Mouse (Mus musculus): ENCODE results near the gene Mrpl38.
"Not testable (repeated sequence)": the region's sequence is repeated elsewhere in the genome, so short reads cannot be mapped to it uniquely, and the experiment has no call there.

Gene Mrpl38

DNA sequence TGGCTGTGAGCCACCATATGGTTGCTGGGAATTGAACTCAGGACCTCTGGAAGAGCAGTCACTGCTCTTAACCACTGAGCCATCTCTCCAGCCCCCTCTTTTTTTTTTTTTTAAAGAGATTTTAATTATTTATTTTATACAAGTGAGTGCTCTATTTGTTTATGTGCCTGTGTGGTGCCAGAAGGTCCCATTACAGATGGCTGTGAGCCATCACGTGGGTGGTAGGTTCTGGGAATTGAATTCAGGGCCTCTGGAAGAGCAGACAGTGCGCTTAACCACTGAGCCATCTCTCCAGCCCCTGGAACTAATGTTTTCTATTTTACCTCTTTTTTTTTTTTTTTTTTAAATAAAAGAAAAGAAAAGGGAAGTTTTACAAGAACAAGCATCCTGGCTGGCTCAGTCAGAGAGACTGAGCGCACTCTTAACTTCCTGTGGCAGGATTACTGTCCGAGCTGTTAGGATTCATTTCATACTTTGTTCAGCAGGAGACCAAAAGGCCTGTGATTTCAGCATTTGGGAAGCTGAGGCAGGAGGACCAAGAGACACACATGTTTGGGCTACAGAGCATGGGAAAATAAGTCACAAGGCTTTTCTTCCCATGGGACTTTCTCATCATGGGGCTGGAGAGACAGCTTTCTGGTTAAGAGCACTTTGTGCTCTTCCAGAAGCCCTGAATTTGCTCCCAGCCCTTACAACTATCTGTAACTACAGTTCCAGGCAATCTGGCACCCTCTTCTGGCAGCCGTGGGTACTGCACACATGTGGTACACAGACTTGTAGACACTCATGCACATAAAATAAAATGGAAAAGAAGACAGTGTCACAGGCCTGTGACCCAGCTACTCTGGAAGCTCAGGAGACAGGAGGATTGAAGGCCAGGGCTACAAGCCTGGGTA is 42.2 kb downstream of the Mrpl38 start:
- intact Hi-C loops (cut with DNase I) = loop anchor here (5.0 kb wide), 1 partner anchor 36 kb away; the partner anchor contains the start of gene Trim65

DNA sequence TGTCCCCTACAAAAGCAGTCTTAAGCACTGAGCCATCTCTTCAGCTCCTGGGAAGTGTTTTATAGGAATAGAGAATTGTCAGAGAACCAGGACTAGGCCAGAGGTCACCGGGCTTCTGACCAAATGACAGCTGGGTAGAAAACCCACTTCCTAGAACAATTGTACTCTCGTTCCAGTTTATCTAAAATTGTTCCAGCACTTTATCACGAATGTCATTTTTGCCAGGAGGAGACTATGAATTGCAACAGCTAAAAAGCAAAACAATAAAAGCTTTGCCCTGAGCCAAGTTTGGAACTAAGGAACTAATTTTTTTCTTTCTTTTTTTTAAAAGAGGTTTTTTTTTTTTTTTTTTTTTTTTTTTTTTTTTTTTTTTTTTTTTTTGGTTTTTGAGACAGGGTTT is 43.1 kb downstream of the Mrpl38 start:
- intact Hi-C loops (cut with DNase I) = loop anchor here (5.0 kb wide), 1 partner anchor 37 kb away; the partner anchor contains the start of gene Trim65

DNA sequence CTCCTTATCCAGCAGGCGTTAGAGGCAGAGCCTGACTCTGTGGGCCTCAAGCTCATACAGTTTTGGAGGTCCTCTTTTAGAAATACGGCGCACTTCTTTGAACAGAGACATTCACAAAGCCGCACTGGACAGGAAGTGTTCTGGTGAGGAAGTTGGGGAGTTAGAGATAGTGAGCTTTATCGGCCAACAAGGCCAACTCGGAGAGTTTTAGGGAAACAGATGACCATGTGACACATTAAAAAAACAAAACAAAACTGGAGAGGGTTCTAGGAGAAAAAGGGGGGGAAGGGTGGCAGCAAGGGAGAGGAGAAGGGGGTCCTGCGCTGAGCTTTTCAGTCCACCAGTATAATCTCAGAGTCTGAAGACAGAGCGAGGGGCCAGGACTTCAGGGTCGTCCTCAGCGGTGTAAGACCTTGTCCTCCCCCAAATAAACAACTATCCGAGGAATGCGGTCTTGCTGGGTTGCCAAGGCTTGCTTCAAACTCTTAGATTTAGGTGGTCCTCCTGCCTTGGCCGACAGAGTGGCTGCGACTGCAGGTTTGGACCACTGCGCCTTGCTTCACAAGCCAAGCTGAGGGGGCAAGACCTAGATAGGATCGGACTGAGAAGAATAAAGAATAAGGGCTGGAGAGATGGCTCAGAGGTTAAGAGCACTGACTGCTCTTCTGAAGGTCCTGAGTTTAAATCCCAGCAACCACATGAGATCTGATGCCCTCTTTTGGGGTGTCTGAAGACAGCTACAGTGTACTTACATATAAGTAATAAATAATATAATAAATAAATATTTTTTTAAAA is 44.7 kb downstream of the Mrpl38 start:
- intact Hi-C loops (cut with DNase I) = no loop called here

DNA sequence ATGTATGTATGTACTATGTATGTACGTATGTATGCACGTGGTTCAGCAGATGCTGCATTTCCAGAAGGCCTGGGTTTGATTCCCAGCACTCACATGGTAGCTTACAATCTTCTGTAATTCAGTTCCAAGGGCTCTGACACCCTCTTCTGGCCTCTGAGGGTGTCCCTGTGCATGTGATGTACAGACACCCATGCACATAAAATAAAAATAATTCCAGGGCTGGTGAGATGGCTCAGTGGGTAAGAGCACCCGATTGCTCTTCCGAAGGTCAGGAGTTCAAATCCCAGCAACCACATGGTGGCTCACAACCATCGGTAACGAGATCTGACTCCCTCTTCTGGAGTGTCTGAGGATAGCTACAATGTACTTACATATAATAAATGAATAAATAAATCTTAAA is 45.7 kb downstream of the Mrpl38 start:
- intact Hi-C loops (cut with DNase I) = not testable (repeated sequence)

DNA sequence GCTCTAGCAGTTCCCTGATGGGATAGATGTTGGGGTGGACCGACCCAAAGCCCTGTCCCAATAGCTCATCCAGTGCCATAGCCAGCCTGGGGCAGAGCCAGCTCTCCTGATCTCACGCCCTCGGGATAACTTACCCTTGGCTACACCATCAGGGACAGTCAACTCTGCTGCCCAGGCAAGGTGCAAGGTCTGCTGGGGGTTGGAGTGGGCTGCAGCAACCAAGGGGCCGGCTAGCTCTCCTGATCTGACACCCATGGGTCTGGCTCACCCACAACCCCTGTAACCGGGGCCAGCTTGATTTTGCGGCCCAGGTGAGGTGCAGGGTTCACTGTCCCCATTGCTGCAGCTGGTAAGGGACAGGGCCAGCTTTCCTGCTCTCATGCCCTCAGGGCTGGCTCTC is 47.1 kb downstream of the Mrpl38 start:
- intact Hi-C loops (cut with DNase I) = no loop called here

DNA sequence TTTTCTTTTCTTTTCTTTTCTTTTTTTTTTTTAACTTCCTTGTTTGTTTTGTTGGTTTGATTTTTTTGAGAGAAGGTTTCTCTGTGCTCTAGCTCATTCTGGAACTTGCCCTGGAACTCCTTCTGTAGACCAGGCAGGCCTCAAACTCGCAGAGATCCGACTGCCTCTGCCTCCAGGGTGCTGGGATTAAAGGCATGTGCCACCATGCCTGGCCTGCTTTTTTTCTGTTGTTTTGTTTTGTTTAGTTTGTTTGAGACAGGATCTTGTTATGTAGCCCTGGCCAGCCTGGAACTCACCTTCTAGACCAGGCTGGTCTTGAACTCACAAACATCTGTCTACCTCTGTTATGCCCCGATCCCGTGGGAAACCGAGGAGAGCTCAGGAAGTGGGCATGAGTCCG is 49.1 kb downstream of the Mrpl38 start:
- intact Hi-C loops (cut with DNase I) = loop anchor here (5.0 kb wide), 1 partner anchor 38 kb away; the partner anchor contains the start of gene Trim47

DNA sequence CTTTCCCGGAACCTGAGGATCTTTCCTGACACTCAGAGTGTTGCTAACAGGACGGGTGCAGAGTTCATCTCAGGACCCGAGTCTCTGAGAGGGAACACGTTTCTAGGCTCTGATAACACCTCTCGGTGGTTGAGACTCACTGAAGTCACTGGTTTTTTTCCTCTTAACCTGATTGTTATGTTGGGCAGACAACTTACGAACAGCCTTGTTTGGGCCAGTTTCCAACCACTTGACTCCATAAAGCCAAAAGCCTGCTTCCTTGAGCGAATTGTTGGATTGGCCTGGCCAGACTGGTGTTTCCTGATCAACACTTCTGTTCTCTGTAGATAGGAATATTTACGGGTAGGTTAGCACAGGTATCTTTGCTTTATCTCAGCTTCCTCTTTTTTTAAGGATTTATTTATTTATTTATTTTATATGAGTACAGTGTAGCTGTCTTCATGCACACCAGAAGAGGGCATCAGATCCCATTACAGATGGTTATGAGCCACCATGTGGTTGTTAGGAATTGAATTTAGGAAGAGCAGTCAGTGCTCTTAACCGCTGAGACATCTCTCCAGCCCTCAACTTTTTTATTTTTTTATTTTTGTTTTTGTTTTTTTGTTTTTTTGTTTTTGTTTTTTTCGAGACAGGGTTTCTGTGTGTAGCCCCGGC is 49.8 kb downstream of the Mrpl38 start:
- intact Hi-C loops (cut with DNase I) = loop anchor here (5.0 kb wide), 1 partner anchor 38 kb away; the partner anchor contains the start of gene Trim47

DNA sequence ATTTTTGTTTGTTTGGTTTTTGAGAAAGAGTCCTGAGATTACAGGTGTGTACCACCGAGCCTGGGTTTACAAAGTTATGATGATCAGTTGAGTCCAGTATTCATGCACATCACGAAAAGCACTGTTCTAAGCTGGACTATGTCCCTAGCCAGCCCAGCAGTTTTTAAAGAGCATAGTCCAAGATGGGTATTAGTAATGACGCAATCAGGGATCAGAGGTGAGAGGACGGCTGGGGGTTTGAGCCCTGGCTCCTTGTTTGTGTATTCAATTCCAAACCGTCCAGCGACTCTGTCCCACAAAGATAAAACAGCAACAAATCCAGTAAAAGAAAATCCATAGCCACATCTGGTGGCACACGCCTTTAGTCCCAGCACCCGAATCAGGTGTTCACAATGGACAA is 50.5 kb downstream of the Mrpl38 start:
- intact Hi-C loops (cut with DNase I) = loop anchor here (5.0 kb wide), 1 partner anchor 39 kb away; the partner anchor contains the start of gene Trim47

DNA sequence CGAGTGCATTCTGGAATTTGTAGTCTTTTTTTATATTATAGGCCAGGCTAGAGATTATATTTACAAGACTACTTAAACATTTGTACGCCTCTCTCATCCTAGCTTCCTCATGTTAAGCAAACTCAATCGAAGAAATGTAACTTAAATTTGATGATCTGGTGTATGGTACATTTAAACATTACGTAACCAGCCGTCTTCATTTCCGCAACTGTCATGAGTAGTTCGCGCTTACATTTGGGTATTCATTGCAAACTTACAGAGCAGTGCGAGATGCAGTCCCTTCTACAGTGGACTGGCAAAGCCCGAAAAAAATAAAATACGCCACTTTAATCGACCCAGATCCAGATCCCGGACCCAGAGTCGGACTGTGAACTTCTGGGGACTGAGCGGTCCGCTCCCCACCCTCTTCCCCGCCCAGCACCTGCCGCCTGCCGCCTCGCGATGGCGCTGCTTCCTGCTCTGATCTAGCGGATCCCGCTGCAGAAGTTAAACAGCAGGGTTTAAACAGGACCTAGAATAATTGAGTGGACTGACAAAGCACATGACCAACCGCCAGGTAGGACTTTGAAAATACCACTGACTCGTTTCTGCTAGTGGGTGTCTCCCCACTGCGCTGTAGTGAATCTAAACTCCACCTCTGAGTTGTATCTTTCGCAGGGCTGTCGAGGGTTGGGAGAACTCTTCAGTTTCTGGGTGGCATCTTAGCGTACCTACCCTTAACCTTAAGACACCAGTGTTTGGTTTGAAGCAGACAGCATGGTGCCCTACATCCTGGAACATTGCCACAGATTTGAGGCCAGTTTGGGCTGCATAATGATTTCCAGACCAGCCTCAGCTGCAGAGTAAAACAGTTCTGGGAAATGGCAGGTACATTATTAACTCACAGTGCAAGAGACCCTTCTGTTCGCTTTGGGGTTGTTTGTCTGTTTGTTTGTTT is 51.2 kb downstream of the Mrpl38 start:
- intact Hi-C loops (cut with DNase I) = loop anchor here (5.0 kb wide), 1 partner anchor 40 kb away; the partner anchor contains the start of gene Trim47

DNA sequence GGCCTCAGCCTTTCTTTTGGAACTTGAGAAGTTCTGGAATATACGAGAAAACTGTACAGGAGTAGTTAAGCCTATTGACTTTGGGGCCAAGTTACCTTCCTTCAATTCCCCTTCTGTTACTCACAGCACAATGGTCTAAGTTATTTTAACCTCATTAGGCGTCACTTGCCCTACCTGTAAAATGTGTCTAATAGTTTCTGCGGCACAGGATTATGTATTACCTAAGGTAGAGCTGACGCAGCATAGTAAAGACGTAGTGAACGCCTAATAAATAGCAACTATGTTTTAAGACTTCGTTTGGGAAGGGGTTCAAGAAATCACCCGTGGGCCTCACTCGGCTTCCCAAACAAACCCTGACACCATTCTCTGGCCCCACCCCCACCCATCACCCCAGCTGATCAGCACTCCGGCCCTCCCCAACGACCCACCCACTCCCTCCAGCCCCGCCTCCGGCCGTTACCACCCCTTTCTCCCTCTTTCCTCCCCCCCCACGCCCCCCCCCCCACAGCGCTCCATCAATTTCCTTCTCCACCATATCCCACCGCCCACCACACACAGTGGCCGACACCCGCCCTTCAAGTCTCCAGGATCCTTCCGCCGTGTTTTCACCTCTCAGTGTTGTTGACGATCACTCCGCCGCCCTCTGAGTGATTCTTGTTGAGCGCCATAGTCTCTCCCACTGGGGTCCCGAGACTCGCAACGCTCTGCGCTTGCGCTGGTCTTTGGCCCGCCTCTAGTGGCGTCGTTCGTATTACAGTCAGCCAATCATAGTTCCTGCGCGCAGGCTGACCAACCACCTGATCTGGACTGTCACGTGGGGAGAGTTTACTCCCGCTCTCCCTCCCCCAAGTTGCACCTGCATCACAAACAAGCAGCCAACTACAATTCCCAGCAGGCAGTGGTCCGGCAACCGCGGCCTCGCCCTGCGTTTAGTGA is 52.1 kb downstream of the Mrpl38 start, which contains the start of gene Wbp2:
Gene Wbp2, minus strand, starts transcription at position 738 of the 936 bp plus-strand sequence.
- intact Hi-C loops (cut with DNase I) = loop anchor here (5.0 kb wide), 1 partner anchor 41 kb away; the partner anchor contains the start of gene Trim47

DNA sequence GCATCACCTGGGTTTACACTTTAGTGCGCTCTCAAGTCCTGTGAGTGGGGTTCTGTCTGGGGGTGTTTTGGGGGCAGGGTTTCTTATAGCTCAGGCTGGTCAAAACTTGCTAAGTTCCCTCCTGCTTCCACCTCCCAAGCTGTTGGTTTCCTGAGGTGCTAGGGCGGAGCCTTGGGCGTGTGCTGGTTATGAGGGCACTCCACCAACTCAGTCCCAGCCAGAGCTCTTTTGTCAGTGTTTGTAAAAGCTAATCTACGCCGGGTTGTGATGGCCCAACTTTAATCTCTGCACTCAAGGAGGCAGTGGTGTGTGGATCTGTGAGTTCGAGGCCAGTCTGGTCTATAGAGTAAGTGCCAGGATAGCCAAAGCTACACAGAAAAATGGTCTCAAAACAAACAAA is 54.5 kb downstream of the Mrpl38 start:
- intact Hi-C loops (cut with DNase I) = no loop called here

DNA sequence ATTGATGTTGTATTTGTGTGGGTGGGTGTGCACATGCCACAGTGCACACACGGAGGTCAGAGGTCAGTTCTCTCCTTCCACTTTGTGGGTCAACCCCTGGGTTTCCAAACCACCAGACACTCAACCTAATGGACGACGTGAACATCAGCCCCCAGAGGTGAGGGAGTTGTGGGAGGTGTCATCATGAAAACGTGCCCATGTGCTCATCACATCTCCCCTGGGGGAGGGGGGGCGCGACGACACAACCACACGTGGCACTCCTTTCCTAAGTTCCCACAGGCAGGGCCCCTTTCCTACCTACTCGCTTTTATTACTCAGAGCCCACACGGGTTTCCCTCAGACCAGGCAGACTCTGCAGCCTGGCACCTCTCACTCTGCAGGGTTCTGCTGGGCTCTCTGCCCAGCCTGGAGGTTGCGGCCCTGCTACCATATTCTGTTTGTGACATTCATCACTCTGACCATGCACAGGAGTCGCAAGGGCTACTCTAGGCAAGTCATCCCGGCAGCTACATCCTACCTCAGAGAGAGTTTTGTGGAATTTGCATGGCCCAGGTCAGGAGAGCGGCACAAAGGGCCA is 55.5 kb downstream of the Mrpl38 start:
- intact Hi-C loops (cut with DNase I) = no loop called here

Data from adrenal gland (tissue).